Mouse (Mus musculus): Measurements from ENCODE around the gene Prss41. TPM values are rescaled to one million over a fixed set of nuclear protein-coding genes. Genes with fewer than 3 reads are reported as not detected.

Prss41 gene
- total and polyA plus RNA-seq, 2 experiments from 2014 or later = 0.11 to 1.3 TPM

DNA sequence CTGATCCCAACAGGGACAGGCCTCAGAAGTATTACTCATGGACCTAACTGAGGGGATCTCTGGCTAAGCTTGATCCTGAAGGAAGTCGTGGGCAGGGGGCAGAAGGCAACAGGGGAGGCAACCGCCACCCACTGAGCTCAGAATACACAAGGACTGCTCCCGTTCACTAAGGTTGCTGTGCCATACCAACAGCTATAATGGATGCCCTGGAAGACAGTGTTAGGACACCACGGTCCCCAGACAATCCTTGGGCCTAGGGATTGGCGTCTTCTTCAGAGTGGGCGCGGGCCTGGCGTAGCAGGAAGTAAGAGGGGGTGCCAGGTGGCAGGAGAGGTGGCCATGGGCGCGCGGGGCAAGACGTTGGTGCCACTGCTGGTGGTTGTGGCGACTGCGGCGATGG lies 23.8 kb upstream of the Prss41 start, which contains the start of gene Prss21:
TSS of gene Prss21 (plus strand) at position 301 of the 400 bp plus-strand sequence.
- H3K4me3 ChIP-seq (ENCODE audit: low read depth, low read length) = no peak within 1 kb of the TSS
- no peak within 1 kb of the TSS for H3K27ac ChIP-seq (ENCODE audit: low read depth, low read length)
- 84% methylated on average over 15 of the region's 15 CpGs for WGBS
- no peak within 1 kb of the TSS for H3K4me2 ChIP-seq (ENCODE audit: low read depth, low read length, poor library complexity, severe bottlenecking)
- TF ChIP-seq CTCF (IDR thresholded peaks at IDR 0.05) = no peak
- no peaks in the 10 kb centered on the region for H3K9me3 ChIP-seq (ENCODE audit: low read length)
- DNase-seq (ENCODE audit: low spot score) (no peak), ATAC-seq (ENCODE audit: low FRiP score) (no peak)
- no peaks in the 10 kb centered on the region for H3K27me3 ChIP-seq (ENCODE audit: insufficient read depth, low read length)
- no peak within 1 kb of the TSS for H3K9ac ChIP-seq (replicated peaks; ENCODE audit: low read length, poor library complexity, severe bottlenecking)
- no peaks in the 10 kb centered on the region for H3K36me3 ChIP-seq (ENCODE audit: insufficient read depth, low read length)
- H3K4me1 ChIP-seq (ENCODE audit: insufficient read depth, low read length) = no peaks in the 10 kb centered on the region

DNA sequence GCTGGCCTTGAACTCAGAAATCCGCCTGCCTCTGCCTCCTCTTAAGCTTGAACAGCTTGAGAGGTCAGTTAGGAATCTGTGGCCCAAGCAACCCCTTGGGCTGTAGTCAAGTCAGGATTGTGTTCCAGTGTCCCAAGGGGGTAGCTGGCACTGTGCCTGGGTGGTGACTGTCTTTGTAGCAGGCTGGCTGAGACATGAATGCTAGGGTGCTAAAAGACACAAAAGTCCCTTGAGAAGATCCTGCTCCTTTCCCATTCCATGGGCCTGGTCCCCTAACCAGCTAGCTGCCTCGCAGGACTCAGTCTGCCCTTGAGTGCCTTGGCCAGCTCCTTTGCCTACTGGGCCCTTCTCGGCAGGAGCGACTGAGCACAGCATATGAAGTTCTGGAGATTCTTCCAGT lies 19.0 kb upstream of the Prss41 start:
- H3K4me2 ChIP-seq (ENCODE audit: low read depth, low read length, poor library complexity, severe bottlenecking) = no peak overlapping the region
- ATAC-seq (ENCODE audit: low FRiP score) (no peak), DNase-seq (ENCODE audit: low spot score) (no peak)
- H3K27ac ChIP-seq (ENCODE audit: low read depth, low read length) = no peak overlapping the region
- no peaks in the 10 kb centered on the region for H3K4me1 ChIP-seq (ENCODE audit: insufficient read depth, low read length)
- WGBS = 93% methylated on average over 4 of the region's 4 CpGs
- no peak overlapping the region for H3K4me3 ChIP-seq (ENCODE audit: low read depth, low read length)
- no peak for TF ChIP-seq CTCF (IDR thresholded peaks at IDR 0.05)
- no peaks in the 10 kb centered on the region for H3K27me3 ChIP-seq (ENCODE audit: insufficient read depth, low read length)
- no peaks in the 10 kb centered on the region for H3K9me3 ChIP-seq (ENCODE audit: low read length)
- no peaks in the 10 kb centered on the region for H3K36me3 ChIP-seq (ENCODE audit: insufficient read depth, low read length)
- H3K9ac ChIP-seq (replicated peaks; ENCODE audit: low read length, poor library complexity, severe bottlenecking) = no peak overlapping the region

DNA sequence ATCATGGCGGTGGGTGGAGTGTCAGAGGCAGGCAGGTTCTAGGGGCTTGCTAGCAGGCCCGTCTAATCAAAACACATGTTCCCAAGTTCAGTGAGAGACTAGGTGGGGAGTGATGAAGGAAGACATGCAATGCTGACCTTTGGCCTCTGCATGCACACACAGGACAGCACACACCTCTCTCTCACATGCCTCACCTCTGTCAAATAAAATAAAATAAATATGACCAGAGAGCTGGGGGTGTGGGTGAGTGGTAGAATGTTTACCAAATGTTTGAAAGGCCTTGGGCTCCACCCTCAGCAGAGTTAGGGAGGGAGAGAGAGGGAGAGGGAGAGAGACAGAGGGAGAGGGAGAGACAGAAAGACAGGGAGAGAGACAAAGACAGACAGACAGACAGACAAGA lies 13.9 kb upstream of the Prss41 start:
- H3K36me3 ChIP-seq (ENCODE audit: insufficient read depth, low read length) = no peaks in the 10 kb centered on the region
- no peak for TF ChIP-seq CTCF (IDR thresholded peaks at IDR 0.05)
- no peak overlapping the region for H3K9ac ChIP-seq (replicated peaks; ENCODE audit: low read length, poor library complexity, severe bottlenecking)
- H3K27me3 ChIP-seq (ENCODE audit: insufficient read depth, low read length) = no peaks in the 10 kb centered on the region
- no peak for DNase-seq (ENCODE audit: low spot score)
- no peaks in the 10 kb centered on the region for H3K4me1 ChIP-seq (ENCODE audit: insufficient read depth, low read length)
- no peak overlapping the region for H3K4me2 ChIP-seq (ENCODE audit: low read depth, low read length, poor library complexity, severe bottlenecking)
- 93% methylated on average over 2 of the region's 2 CpGs for WGBS
- no peak for ATAC-seq (ENCODE audit: low FRiP score)
- no peaks in the 10 kb centered on the region for H3K9me3 ChIP-seq (ENCODE audit: low read length)
- H3K4me3 ChIP-seq (ENCODE audit: low read depth, low read length) = no peak overlapping the region
- no peak overlapping the region for H3K27ac ChIP-seq (ENCODE audit: low read depth, low read length)

- Histone ChIP-seq H3K27ac (ENCODE audit: low read depth, low read length) (no peak overlapping the region), H3K4me2 (ENCODE audit: low read depth, low read length, poor library complexity, severe bottlenecking) (no peak overlapping the region), H3K9me3 (ENCODE audit: low read length) (no peaks in the 10 kb centered on the region), H3K36me3 (ENCODE audit: insufficient read depth, low read length) (no peaks in the 10 kb centered on the region), H3K4me3 (ENCODE audit: low read depth, low read length) (no peak overlapping the region), H3K4me1 (ENCODE audit: insufficient read depth, low read length) (no peaks in the 10 kb centered on the region), H3K27me3 (ENCODE audit: insufficient read depth, low read length) (no peaks in the 10 kb centered on the region), H3K9ac (replicated peaks; ENCODE audit: low read length, poor library complexity, severe bottlenecking) (no peak overlapping the region)
- WGBS = 88% methylated on average over 6 of the region's 6 CpGs
- no peak for TF ChIP-seq CTCF (IDR thresholded peaks at IDR 0.05)
- ATAC-seq (ENCODE audit: low FRiP score) (no peak), DNase-seq (ENCODE audit: low spot score) (no peak)
Observed at GRCm38 (mm10) chr17:23857193-23857592, 13.2 kb upstream of the Prss41 start.

DNA sequence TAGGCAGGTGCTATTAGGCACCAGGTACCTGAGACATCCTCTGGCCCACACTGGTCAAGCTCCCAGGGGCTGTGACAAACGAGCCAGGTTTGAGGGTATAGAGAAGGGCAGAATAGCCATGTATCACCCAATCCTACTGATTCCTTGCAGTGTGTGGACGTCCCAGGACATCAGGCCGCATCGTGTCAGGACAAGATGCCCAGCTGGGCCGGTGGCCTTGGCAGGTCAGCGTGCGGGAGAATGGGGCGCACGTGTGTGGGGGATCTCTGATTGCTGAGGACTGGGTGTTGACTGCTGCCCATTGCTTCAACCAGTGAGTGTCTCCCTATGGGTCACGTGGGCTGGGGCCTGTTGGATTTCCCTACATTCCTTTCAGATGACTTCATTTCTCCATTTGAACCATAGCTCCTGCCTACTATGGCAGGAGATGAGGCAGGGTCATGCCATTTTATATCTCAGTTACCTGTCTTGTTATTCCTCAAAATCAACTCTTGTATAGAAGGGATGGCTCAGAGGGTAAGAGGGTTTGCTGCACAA lies 10.3 kb upstream of the Prss41 start:
- no peak for TF ChIP-seq CTCF (IDR thresholded peaks at IDR 0.05)
- Histone ChIP-seq H3K9ac (replicated peaks; ENCODE audit: low read length, poor library complexity, severe bottlenecking) (no peak overlapping the region), H3K4me2 (ENCODE audit: low read depth, low read length, poor library complexity, severe bottlenecking) (no peak overlapping the region), H3K4me1 (ENCODE audit: insufficient read depth, low read length) (no peaks in the 10 kb centered on the region), H3K27me3 (ENCODE audit: insufficient read depth, low read length) (no peaks in the 10 kb centered on the region), H3K9me3 (ENCODE audit: low read length) (no peaks in the 10 kb centered on the region), H3K4me3 (ENCODE audit: low read depth, low read length) (no peak overlapping the region), H3K36me3 (ENCODE audit: insufficient read depth, low read length) (no peaks in the 10 kb centered on the region), H3K27ac (ENCODE audit: low read depth, low read length) (no peak overlapping the region)
- no peak for ATAC-seq (ENCODE audit: low FRiP score)
- 90% methylated on average over 10 of the region's 10 CpGs for WGBS
- no peak for DNase-seq (ENCODE audit: low spot score)

GRCm38 (mm10) chr17:23853292-23853691 lies 9.3 kb upstream of the Prss41 start:
- peak; percentile 69 for TF ChIP-seq CTCF (IDR thresholded peaks at IDR 0.05)
- H3K27me3 ChIP-seq (ENCODE audit: insufficient read depth, low read length) = no peaks in the 10 kb centered on the region
- H3K4me2 ChIP-seq (ENCODE audit: low read depth, low read length, poor library complexity, severe bottlenecking) = no peak overlapping the region
- 35% methylated on average over 5 of the region's 5 CpGs for WGBS
- no peak overlapping the region for H3K4me3 ChIP-seq (ENCODE audit: low read depth, low read length)
- DNase-seq (ENCODE audit: low spot score) = peak; percentile 47
- no peaks in the 10 kb centered on the region for H3K4me1 ChIP-seq (ENCODE audit: insufficient read depth, low read length)
- H3K9me3 ChIP-seq (ENCODE audit: low read length) = no peaks in the 10 kb centered on the region
- ATAC-seq (ENCODE audit: low FRiP score) = no peak
- H3K9ac ChIP-seq (replicated peaks; ENCODE audit: low read length, poor library complexity, severe bottlenecking) = no peak overlapping the region
- no peaks in the 10 kb centered on the region for H3K36me3 ChIP-seq (ENCODE audit: insufficient read depth, low read length)
- no peak overlapping the region for H3K27ac ChIP-seq (ENCODE audit: low read depth, low read length)

All from midbrain, postnatal 0 days (tissue).